Mouse (Mus musculus): ENCODE measurements around the gene Mroh2a.
"Not testable (repeated sequence)": the region's sequence is repeated elsewhere in the genome, so short reads cannot be mapped to it uniquely, and the experiment has no call there.

The Mroh2a gene

GRCm38 (mm10) chr1:88218591-88218990, 8.2 kb upstream of the Mroh2a start:
- no peak for DNase-seq (ENCODE audit: low read depth)

GRCm38 (mm10) chr1:88219054-88219453, 7.7 kb upstream of the Mroh2a start:
- DNase-seq (ENCODE audit: low read depth): no peak

GRCm38 (mm10) chr1:88220336-88220735, 6.5 kb upstream of the Mroh2a start:
- DNase-seq (ENCODE audit: low read depth): no peak

GRCm38 (mm10) chr1:88222216-88222615, 4.6 kb upstream of the Mroh2a start:
- no peak for DNase-seq (ENCODE audit: low read depth)

GRCm38 (mm10) chr1:88223011-88223515, 3.7 kb upstream of the Mroh2a start:
- DNase-seq (ENCODE audit: low read depth): not testable (repeated sequence)

- no peak for DNase-seq (ENCODE audit: low read depth)
Observed at GRCm38 (mm10) chr1:88223591-88223990, 3.2 kb upstream of the Mroh2a start.

GRCm38 (mm10) chr1:88224029-88224776, 2.6 kb upstream of the Mroh2a start:
- no peak for DNase-seq (ENCODE audit: low read depth)

GRCm38 (mm10) chr1:88225301-88225700, 1.5 kb upstream of the Mroh2a start:
- not testable (repeated sequence) for DNase-seq (ENCODE audit: low read depth)

GRCm38 (mm10) chr1:88225741-88226140, 1.0 kb upstream of the Mroh2a start:
- DNase-seq (ENCODE audit: low read depth): no peak

GRCm38 (mm10) chr1:88227482-88227881, 696 bp downstream of the Mroh2a start:
- no peak for DNase-seq (ENCODE audit: low read depth)

GRCm38 (mm10) chr1:88228121-88228520, 1.3 kb downstream of the Mroh2a start:
- DNase-seq (ENCODE audit: low read depth): no peak

- DNase-seq (ENCODE audit: low read depth): no peak
Observed at GRCm38 (mm10) chr1:88229566-88229965, 2.8 kb downstream of the Mroh2a start.

GRCm38 (mm10) chr1:88229986-88230385, 3.2 kb downstream of the Mroh2a start:
- DNase-seq (ENCODE audit: low read depth): no peak

- no peak for DNase-seq (ENCODE audit: low read depth)
Observed at GRCm38 (mm10) chr1:88230421-88230820, 3.6 kb downstream of the Mroh2a start.

GRCm38 (mm10) chr1:88230981-88231802, 4.4 kb downstream of the Mroh2a start:
- DNase-seq (ENCODE audit: low read depth): no peak

GRCm38 (mm10) chr1:88231803-88232499, 5.2 kb downstream of the Mroh2a start:
- no peak for DNase-seq (ENCODE audit: low read depth)

GRCm38 (mm10) chr1:88232664-88233380, 6.0 kb downstream of the Mroh2a start:
- no peak for DNase-seq (ENCODE audit: low read depth)

- DNase-seq (ENCODE audit: low read depth): no peak
Observed at GRCm38 (mm10) chr1:88233421-88234247, 6.8 kb downstream of the Mroh2a start.

- no peak for DNase-seq (ENCODE audit: low read depth)
Observed at GRCm38 (mm10) chr1:88234248-88234610, 7.4 kb downstream of the Mroh2a start.

- no peak for DNase-seq (ENCODE audit: low read depth)
Observed at GRCm38 (mm10) chr1:88234646-88235045, 7.9 kb downstream of the Mroh2a start.

All from induced T-regulatory cell, adult 2 months (primary cell).